Mouse (Mus musculus) heart, postnatal 14 days (tissue): ENCODE measurements around the gene Mef2d. TPM values are rescaled to one million over a fixed set of nuclear protein-coding genes. Genes with fewer than 3 reads are reported as not detected.

Experiments used
- DNase-seq, 2 experiments: peaks; one replicate each; pipeline ENCODE4 v3.0.0; 2021 to 2022
- intact Hi-C: fragments of 180-260 bp; cut with DNase I; formaldehyde crosslinking; loops from one replicate; pipeline ENCODE4 v1.15.1; 2025
- microRNA-seq, 2 experiments: library from miRNA; unstranded; fragments of <30 nt; microRNA quantifications; one replicate each; pipeline ENCODE4 v1.2.0; 2021 to 2022
- total RNA-seq, 2 experiments: library from RNA; stranded (reverse); gene quantifications; 2 replicates each; pipeline ENCODE4 v1.2.3; 2021

The Mef2d gene
- total RNA-seq, 2 experiments from 2014 or later = 128 to 130 TPM

GRCm38 (mm10) chr3:88219940-88220339, 77.8 kb downstream of the Mef2d start:
- DNase-seq = no peak
- intact Hi-C loops = no loop called here

GRCm38 (mm10) chr3:88220842-88221241, 78.7 kb downstream of the Mef2d start:
- DNase-seq = peak; percentile 84 to 87
- intact Hi-C loops = no loop called here

Small RNAs within 50 kb of the gene (microRNA-seq; reads per million reads assigned to microRNA genes)
- gene Gm25641 (0 reads per million in 2 experiments), gene Mir3093 (0.54 to 63.5 reads per million in 2 experiments), gene Mir9-1 (0 reads per million in 2 experiments)

Other genes starting within 250 kb of the Mef2d start
- 10 to 100 TPM; 88.2 to 91.9 TPM for gene Hdgf, start 236.1 kb upstream of the Mef2d start, total RNA-seq
- gene Mrpl24, start 222.9 kb upstream of the Mef2d start, total RNA-seq = 10 to 100 TPM; 65.8 to 71.0 TPM
- gene Isg20l2, start 212.1 kb upstream of the Mef2d start, total RNA-seq = 10 to 100 TPM; 15.7 TPM
- gene Rrnad1, start 211.7 kb upstream of the Mef2d start, total RNA-seq = 1 to 10 TPM; 6.9 to 8.5 TPM
- under 1 TPM; 0.31 to 0.56 TPM for gene Crabp2, start 193.7 kb upstream of the Mef2d start, total RNA-seq
- gene Nes, start 171.3 kb upstream of the Mef2d start, total RNA-seq = 10 to 100 TPM; 32.5 to 39.0 TPM
- under 1 TPM; 0.15 to 0.29 TPM for gene Bcan, start 142.1 kb upstream of the Mef2d start, total RNA-seq
- not detected for gene Hapln2, start 114.8 kb upstream of the Mef2d start, total RNA-seq
- 1 to 10 TPM; 6.6 to 9.0 TPM for gene Gpatch4, start 99.3 kb upstream of the Mef2d start, total RNA-seq
- gene Naxe, start 83.9 kb upstream of the Mef2d start, total RNA-seq = 10 to 100 TPM; 61.0 to 61.1 TPM
- gene Ttc24, start 64.1 kb upstream of the Mef2d start, total RNA-seq = not detected
- gene Iqgap3, start 60.4 kb upstream of the Mef2d start, total RNA-seq = 1 to 10 TPM; 3.8 to 7.2 TPM
- gene Rhbg, start 112.3 kb downstream of the Mef2d start, total RNA-seq = not detected
- gene Gm38392, start 144.8 kb downstream of the Mef2d start, total RNA-seq = under 1 TPM in 1 of 2 experiments, not detected in 1; 0.24 TPM
- gene Tsacc, start 154.6 kb downstream of the Mef2d start, total RNA-seq = 1 to 10 TPM; 4.2 to 4.3 TPM
- 100 to 1,000 TPM; 165 to 187 TPM for gene Cct3, start 154.7 kb downstream of the Mef2d start, total RNA-seq
- 10 to 100 TPM; 90.8 to 98.8 TPM for gene Glmp, start 182.7 kb downstream of the Mef2d start, total RNA-seq
- 1 to 10 TPM; 1.6 TPM for gene Tmem79, start 193.8 kb downstream of the Mef2d start, total RNA-seq
- gene Smg5, start 193.9 kb downstream of the Mef2d start, total RNA-seq = 10 to 100 TPM; 41.5 to 44.3 TPM
- gene Paqr6, start 222.2 kb downstream of the Mef2d start, total RNA-seq = under 1 TPM; 0.22 to 0.67 TPM
- gene Bglap3, start 230.4 kb downstream of the Mef2d start, total RNA-seq = not detected
- gene Bglap2, start 236.3 kb downstream of the Mef2d start, total RNA-seq = not detected
- not detected for gene Bglap, start 242.1 kb downstream of the Mef2d start, total RNA-seq